In genomic region chr8:71741226-71741625, GRCm38 (mm10) we compare ENCODE assay signal across 10 mouse cellular contexts. TPM values are rescaled to one million over a fixed set of nuclear protein-coding genes. Genes with fewer than 3 reads are reported as not detected.
DNase-seq lines count a peak whose midpoint lies in the region; ATAC-seq and TF ChIP-seq lines count a peak whose summit lies in the region.
"Had no signal": no experiment of that assay in that cellular context is flagged by ENCODE, and none has a peak within 500 bp of the region (broad histone marks: within the 10 kb centered on the region; RNA-seq: fewer than 3 reads in every experiment).

No protein-coding gene starts in this region.

- H3K27me3 ChIP-seq in lung, embryonic 14.5 days (ENCODE audit: insufficient read depth, low read length): no peaks in the 10 kb centered on the region
- H3K27me3 ChIP-seq in forebrain, embryonic 15.5 days: no peaks in the 10 kb centered on the region
- peaks cover 13% of the 10 kb centered on the region for H3K27me3 ChIP-seq in limb, embryonic 13.5 days
- H3K27me3 ChIP-seq in stomach, embryonic 15.5 days (replicated peaks): no peaks in the 10 kb centered on the region

- no peak for TF ChIP-seq CTCF in lung, embryonic 14.5 days (IDR thresholded peaks at IDR 0.05; ENCODE audit: low read depth)
- no peak for TF ChIP-seq CTCF in layer of hippocampus, adult 2 months (conservative IDR thresholded peaks at IDR 0.05)

- peak; percentile 12; the same call in 1 of the 2 replicates for ATAC-seq in lung, embryonic 14.5 days (ENCODE audit: insufficient read depth)
- no peak for ATAC-seq in forebrain, embryonic 15.5 days (replicated peaks)
- no peak for ATAC-seq in limb, embryonic 13.5 days (ENCODE audit: low FRiP score, low read depth)
- ATAC-seq in stomach, embryonic 15.5 days (ENCODE audit: insufficient read depth, low FRiP score, low read depth): 0 out of 2 replicates have a peak, but pooled peaks have one; percentile 15

- no peaks in the 10 kb centered on the region for H3K4me1 ChIP-seq in lung, embryonic 14.5 days (ENCODE audit: insufficient read depth)
- peaks cover 6% of the 10 kb centered on the region for H3K4me1 ChIP-seq in forebrain, embryonic 15.5 days
- peaks cover 5% of the 10 kb centered on the region for H3K4me1 ChIP-seq in limb, embryonic 13.5 days
- H3K4me1 ChIP-seq in stomach, embryonic 15.5 days: peaks cover 8% of the 10 kb centered on the region; the same call in 1 of the 2 replicates

- no peak for DNase-seq in lung, embryonic 14.5 days
- DNase-seq in lung, postnatal 10 days: no peak
- no peak for DNase-seq in layer of hippocampus, adult 2 months (ENCODE audit: low spot score in 2 of 2)
- no peak for DNase-seq in frontal cortex, postnatal 36 days (ENCODE audit: low spot score in 2 of 2)

- H3K36me3 ChIP-seq in lung, embryonic 14.5 days (ENCODE audit: insufficient read depth): no peaks in the 10 kb centered on the region
- H3K36me3 ChIP-seq in forebrain, embryonic 15.5 days: no peaks in the 10 kb centered on the region
- H3K36me3 ChIP-seq in limb, embryonic 13.5 days: no peaks in the 10 kb centered on the region
- H3K36me3 ChIP-seq in stomach, embryonic 15.5 days: no peaks in the 10 kb centered on the region
- H3K36me3 ChIP-seq: G1E had no signal

- no peaks in the 10 kb centered on the region for H3K9me3 ChIP-seq in lung, embryonic 14.5 days (ENCODE audit: low read depth, low read length)
- no peaks in the 10 kb centered on the region for H3K9me3 ChIP-seq in forebrain, embryonic 15.5 days
- H3K9me3 ChIP-seq in limb, embryonic 13.5 days: no peaks in the 10 kb centered on the region
- H3K9me3 ChIP-seq in stomach, embryonic 15.5 days: no peaks in the 10 kb centered on the region
- H3K9me3 ChIP-seq: G1E had no signal

- H3K4me3 ChIP-seq in lung, embryonic 14.5 days (ENCODE audit: low read depth, low read length): no peak overlapping the region
- no peak overlapping the region; the same call in 1 of the 2 replicates for H3K4me3 ChIP-seq in forebrain, embryonic 15.5 days
- H3K4me3 ChIP-seq in limb, embryonic 13.5 days: no peak overlapping the region
- peak overlapping the region; percentile 13; the same call in 1 of the 2 replicates for H3K4me3 ChIP-seq in stomach, embryonic 15.5 days (replicated peaks)
- no peak overlapping the region for H3K4me3 ChIP-seq in layer of hippocampus, adult 2 months

- 41% methylated on average over 3 of the region's 3 CpGs for WGBS in lung, embryonic 14.5 days
- WGBS in forebrain, embryonic 15.5 days: 39% methylated on average over 3 of the region's 3 CpGs
- 28% methylated on average over 3 of the region's 3 CpGs for WGBS in limb, embryonic 13.5 days
- WGBS in stomach, embryonic 15.5 days: 33% methylated on average over 3 of the region's 3 CpGs

- peak overlapping the region; percentile 53 for H3K4me2 ChIP-seq in lung, embryonic 14.5 days
- H3K4me2 ChIP-seq in forebrain, embryonic 15.5 days (replicated peaks): peak overlapping the region; percentile 37
- peak overlapping the region; percentile 54 for H3K4me2 ChIP-seq in limb, embryonic 13.5 days (replicated peaks)
- peak overlapping the region; percentile 55 for H3K4me2 ChIP-seq in stomach, embryonic 15.5 days

- no peak overlapping the region for H3K9ac ChIP-seq in lung, embryonic 14.5 days
- H3K9ac ChIP-seq in forebrain, embryonic 15.5 days (replicated peaks): no peak overlapping the region
- no peak overlapping the region for H3K9ac ChIP-seq in limb, embryonic 13.5 days
- no peak overlapping the region for H3K9ac ChIP-seq in stomach, embryonic 15.5 days
- H3K9ac ChIP-seq: liver, embryonic 14.5 days had no signal

- H3K27ac ChIP-seq in lung, embryonic 14.5 days (ENCODE audit: low read depth): no peak overlapping the region
- no peak overlapping the region for H3K27ac ChIP-seq in forebrain, embryonic 15.5 days (replicated peaks)
- no peak overlapping the region for H3K27ac ChIP-seq in limb, embryonic 13.5 days
- no peak overlapping the region for H3K27ac ChIP-seq in stomach, embryonic 15.5 days
- no peak overlapping the region for H3K27ac ChIP-seq in layer of hippocampus, adult 2 months
- H3K27ac ChIP-seq: liver, embryonic 14.5 days had no signal

RNA-seq across cellular contexts. Expression of gene Fcho1, which starts 15.7 kb away (rescaled TPM):
- polyA plus RNA-seq in lung, embryonic 14.5 days (2014; fragmentation: Nextera tagmentation; extraction: Ambion mirVana): 3.9 and 4.5 TPM in 2 replicates
- 70.9 and 71.7 TPM in 2 replicates for polyA plus RNA-seq in forebrain, embryonic 15.5 days (2015; fragmentation: Nextera tagmentation; extraction: Ambion mirVana)
- polyA plus RNA-seq in limb, embryonic 13.5 days (2015; fragmentation: Nextera tagmentation; extraction: Ambion mirVana): 4.0 and 4.8 TPM in 2 replicates
- polyA plus RNA-seq in stomach, embryonic 15.5 days (2015; fragmentation: Nextera tagmentation; extraction: Ambion mirVana): 7.6 and 8.3 TPM in 2 replicates
- total RNA-seq in layer of hippocampus, adult 2 months (2021): 100 to 1,000 TPM; 101 to 112 TPM

RNA-seq across cellular contexts. Expression of gene B3gnt3, which starts 39.6 kb away (rescaled TPM):
- polyA plus RNA-seq in lung, embryonic 14.5 days (2014; fragmentation: Nextera tagmentation; extraction: Ambion mirVana): 2.1 and 2.3 TPM in 2 replicates
- polyA plus RNA-seq in forebrain, embryonic 15.5 days (2015; fragmentation: Nextera tagmentation; extraction: Ambion mirVana): 0.42 and 0.46 TPM in 2 replicates
- 0.77 and 0.92 TPM in 2 replicates for polyA plus RNA-seq in limb, embryonic 13.5 days (2015; fragmentation: Nextera tagmentation; extraction: Ambion mirVana)
- polyA plus RNA-seq in stomach, embryonic 15.5 days (2015; fragmentation: Nextera tagmentation; extraction: Ambion mirVana): 10.4 and 12.2 TPM in 2 replicates
- total RNA-seq in layer of hippocampus, adult 2 months (2021): under 1 TPM; 0.72 to 0.81 TPM
- total RNA-seq: granulocyte monocyte progenitor cell, adult 5-6 weeks had no signal
- polyA plus RNA-seq: G1E had no signal

RNA-seq across cellular contexts. Expression of gene Insl3, which starts 52.2 kb away (rescaled TPM):
- 0.87 and 1.0 TPM in 2 replicates for polyA plus RNA-seq in lung, embryonic 14.5 days (2014; fragmentation: Nextera tagmentation; extraction: Ambion mirVana)
- 0.54 TPM in 1 of 2 replicates, not detected in the other for polyA plus RNA-seq in forebrain, embryonic 15.5 days (2015; fragmentation: Nextera tagmentation; extraction: Ambion mirVana)
- 0.48 and 0.55 TPM in 2 replicates for polyA plus RNA-seq in limb, embryonic 13.5 days (2015; fragmentation: Nextera tagmentation; extraction: Ambion mirVana)
- polyA plus RNA-seq in stomach, embryonic 15.5 days (2015; fragmentation: Nextera tagmentation; extraction: Ambion mirVana): 1.4 and 2.0 TPM in 2 replicates
- total RNA-seq in layer of hippocampus, adult 2 months (2021): 1 to 10 TPM in 1 of 2 experiments, not detected in 1; 2.1 TPM

Comparison
In these comparisons a context has a peak if more than half of its experiments do, and no peak if none do; other contexts are left out.
1. ATAC-seq: peak in lung, embryonic 14.5 days (single experiment) and stomach, embryonic 15.5 days (single experiment); none in forebrain, embryonic 15.5 days (single experiment) and limb, embryonic 13.5 days (single experiment).
2. Peak in every context shown above with its lines, with median percentiles within 50 percentile points of each other: H3K4me2 ChIP-seq.